Mouse (Mus musculus): Measurements from ENCODE around the gene Gm4559. TPM values are rescaled to one million over a fixed set of nuclear protein-coding genes. Genes with fewer than 3 reads are reported as not detected.
"Not testable (repeated sequence)": the region's sequence is repeated elsewhere in the genome, so short reads cannot be mapped to it uniquely, and the experiment has no call there.

The Gm4559 gene
- not detected in 2 replicates for polyA plus RNA-seq (2012; rRNA removed)

DNA sequence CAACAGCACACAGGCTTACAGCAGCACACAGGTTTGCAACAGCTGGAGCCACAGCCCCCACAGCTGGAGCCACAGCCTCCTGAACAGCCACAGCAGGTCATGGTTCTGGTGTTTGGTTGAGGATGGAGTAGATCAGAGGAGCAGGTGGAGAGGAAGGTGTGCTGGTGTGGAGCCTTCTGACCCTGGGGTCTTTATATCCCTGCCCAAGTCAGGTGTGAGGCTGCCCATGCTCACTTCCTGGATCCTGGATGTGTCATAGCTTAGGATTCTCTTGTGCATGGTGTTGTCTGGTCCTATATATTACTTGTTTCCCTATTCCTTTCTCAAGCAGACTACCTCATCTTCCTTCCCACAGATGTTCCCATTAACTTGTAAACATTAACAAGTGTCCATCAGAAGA lies at the start of gene Gm4559:
Gene Gm4559, minus strand, starts transcription at position 101 of the 400 bp plus-strand sequence.
- DNase-seq (ENCODE audit: low read depth), result not testable (repeated sequence)

DNA sequence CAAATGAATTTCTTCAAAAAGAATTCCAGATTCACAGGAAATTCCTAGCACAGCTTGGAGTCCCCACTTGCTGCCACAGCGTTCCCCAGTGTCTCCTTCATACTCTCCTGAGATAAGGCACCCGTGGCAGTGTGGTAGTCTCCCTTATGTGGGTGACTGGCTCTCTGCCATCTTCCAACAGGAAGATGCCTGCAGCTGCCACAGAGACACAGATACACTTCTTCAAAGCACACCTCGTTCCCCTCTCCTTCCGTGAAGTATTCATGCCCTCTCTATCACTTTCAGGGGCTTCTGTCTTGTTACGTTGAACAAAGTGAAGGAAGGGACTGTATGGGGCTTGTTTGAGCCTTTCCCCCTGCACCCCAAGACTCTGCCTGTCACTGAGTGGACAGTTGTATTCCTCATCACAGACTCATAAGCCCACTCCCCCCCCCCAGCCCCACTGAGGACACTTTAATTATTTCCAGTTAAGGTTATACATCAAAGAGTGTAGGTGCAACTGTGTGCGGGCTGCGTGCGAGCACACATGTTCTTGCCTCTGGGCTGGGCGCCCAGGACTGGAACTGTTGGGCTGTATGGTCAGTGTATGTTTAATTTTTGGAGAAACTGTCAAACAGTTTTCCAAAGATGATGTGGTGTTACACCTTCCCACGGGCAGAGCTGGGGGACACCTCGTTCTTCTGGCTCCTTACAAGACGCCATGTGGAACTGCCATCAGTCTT lies 49.4 kb upstream of the Gm4559 start:
- TF ChIP-seq CTCF (IDR thresholded peaks at IDR 0.05; ENCODE audit: borderline replicate concordance, extremely low read depth, insufficient read depth, insufficient read length) (no peak), POLR2A (IDR thresholded peaks at IDR 0.05; ENCODE audit: borderline replicate concordance, extremely low read depth, insufficient read depth, insufficient read length, poor library complexity, severe bottlenecking) (no peak)
- DNase-seq (ENCODE audit: low read depth), result no peak

DNA sequence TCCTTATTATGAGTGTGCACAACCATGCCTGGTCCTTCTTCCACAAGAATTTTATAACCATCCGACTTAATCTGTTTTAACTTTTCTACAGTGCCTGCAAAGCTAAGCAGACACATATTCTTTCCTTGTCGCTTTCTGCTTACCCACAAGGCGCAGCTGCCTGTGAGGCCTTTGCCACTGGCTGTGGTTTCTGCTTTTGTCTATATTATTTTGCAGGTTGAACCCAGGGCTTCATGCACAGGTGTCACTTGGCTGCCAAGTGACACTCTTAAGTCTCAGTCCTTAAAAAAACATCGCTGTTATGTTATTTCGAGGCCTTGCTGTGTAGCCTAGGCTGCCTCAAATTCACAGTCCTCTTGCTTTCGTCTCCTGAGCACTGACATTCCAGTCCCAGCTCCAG lies 48.5 kb upstream of the Gm4559 start:
- no peak for DNase-seq (ENCODE audit: low read depth)
- TF ChIP-seq POLR2A (IDR thresholded peaks at IDR 0.05; ENCODE audit: borderline replicate concordance, extremely low read depth, insufficient read depth, insufficient read length, poor library complexity, severe bottlenecking), result no peak
- no peak for TF ChIP-seq CTCF (IDR thresholded peaks at IDR 0.05; ENCODE audit: borderline replicate concordance, extremely low read depth, insufficient read depth, insufficient read length)

DNA sequence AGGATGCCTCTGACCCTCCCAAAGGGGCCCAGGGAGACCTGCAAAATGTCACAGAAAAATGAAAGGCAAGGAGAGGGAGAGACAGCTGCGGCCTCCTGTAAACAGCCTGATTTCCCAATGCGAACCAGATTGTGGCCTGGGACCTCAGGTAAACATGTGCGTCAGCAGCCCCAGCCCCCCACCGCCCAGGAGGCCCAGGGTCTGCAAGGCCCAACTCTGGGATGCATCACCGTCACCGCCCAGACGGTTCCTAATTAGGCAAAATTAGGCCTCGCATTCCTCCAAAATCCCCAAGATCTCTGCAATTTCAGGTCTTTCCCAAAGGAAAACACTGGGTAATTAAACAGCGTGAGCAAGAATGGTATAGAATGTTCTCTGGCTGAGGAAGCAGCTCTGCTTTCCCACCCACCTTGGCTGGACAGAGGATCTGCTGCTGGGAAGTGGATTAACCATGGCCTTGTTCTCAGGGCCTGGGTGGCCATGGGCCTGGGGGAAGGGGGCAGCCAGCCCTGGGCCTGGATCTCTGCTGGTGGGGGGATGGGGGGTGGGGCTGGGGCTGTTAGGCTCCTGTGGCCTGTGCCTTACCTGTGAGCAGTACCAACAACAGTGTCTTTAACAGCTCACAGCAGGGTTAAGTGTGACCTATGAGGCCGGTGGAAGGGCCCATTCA lies 47.6 kb upstream of the Gm4559 start:
- DNase-seq (ENCODE audit: low read depth), result not testable (repeated sequence)

DNA sequence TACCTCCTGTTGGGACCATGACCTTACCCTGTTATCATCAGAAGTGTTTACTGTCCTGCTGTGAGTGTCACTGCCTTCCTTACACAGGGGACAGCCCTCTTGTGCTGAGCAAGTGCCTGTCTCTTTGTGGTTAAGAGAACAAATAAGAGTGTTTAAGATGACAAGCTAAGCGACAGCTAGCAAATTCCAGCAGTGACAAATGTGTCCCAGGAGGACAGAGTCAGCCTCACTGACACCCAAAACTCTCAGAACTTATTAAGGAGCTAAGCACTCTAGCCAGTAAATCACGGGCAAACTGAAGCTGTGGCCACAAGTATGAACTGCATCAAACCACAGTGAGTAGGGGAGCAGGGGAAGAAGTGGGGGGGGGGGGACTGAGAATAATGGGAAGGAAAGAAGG lies 46.7 kb upstream of the Gm4559 start:
- TF ChIP-seq CTCF (IDR thresholded peaks at IDR 0.05; ENCODE audit: borderline replicate concordance, extremely low read depth, insufficient read depth, insufficient read length), result no peak
- DNase-seq (ENCODE audit: low read depth), result no peak

DNA sequence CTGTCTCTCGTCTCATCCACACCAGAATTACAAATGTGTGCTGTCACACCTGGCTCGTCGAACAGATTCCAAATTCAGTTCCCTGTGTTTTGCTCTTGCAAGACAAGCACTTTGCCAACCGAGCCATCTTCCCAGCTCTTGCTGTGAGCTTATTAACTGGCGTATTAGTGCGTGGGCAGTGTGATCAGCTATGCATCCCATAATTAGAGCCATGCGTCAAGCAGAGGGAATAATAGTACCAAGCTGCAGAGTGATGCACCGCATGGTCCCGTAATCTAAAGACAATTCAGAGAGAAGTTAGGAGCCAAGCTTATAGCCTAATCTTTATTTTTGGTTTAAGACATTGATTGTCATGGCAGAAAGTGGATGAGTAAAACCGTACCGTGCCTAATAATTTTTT lies 45.0 kb upstream of the Gm4559 start:
- TF ChIP-seq POLR2A (IDR thresholded peaks at IDR 0.05; ENCODE audit: borderline replicate concordance, extremely low read depth, insufficient read depth, insufficient read length, poor library complexity, severe bottlenecking), result no peak
- no peak for TF ChIP-seq CTCF (IDR thresholded peaks at IDR 0.05; ENCODE audit: borderline replicate concordance, extremely low read depth, insufficient read depth, insufficient read length)
- DNase-seq (ENCODE audit: low read depth), result peak; percentile 42

DNA sequence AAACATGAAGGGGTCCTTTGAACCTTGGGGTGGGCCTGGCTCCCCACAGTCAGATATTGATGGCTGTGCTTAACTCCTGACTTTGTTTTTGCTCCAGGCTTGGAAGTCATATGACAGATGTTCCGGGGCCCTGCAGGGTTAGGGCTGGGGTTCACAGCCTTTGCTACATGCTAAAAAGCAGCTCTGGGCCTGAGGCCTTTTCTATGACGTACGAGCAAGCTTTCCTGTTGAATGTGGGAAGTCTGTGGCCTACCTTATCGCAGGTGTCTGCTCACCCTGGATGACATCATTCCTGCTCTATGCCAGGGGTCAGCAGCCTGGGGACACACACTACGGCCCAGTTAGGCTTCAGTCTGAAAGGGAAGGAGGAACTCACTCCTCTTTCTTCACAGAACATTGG lies 43.1 kb upstream of the Gm4559 start:
- no peak for DNase-seq (ENCODE audit: low read depth)
- TF ChIP-seq POLR2A (IDR thresholded peaks at IDR 0.05; ENCODE audit: borderline replicate concordance, extremely low read depth, insufficient read depth, insufficient read length, poor library complexity, severe bottlenecking) (no peak), CTCF (IDR thresholded peaks at IDR 0.05; ENCODE audit: borderline replicate concordance, extremely low read depth, insufficient read depth, insufficient read length) (no peak)

DNA sequence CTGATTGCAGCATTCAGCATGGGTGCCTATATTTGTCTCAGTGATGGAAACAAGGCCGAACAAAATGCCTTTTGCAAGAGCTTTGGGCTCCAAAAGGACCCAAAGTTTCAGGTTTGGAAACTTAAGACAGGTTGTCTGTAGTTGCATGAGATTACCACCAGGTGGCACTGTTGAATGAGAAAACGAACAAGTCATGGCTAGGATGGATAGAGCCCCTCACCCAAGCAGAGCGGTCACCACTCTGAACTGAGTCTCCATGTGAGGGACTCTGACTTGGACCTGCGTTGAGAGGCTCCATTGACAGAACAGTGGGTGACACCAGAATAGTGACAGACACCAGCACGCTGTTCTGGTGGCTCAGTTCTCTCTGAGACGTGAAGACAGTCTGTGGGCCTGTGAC lies 42.4 kb upstream of the Gm4559 start:
- peak; percentile 79 for DNase-seq (ENCODE audit: low read depth)
- TF ChIP-seq POLR2A (IDR thresholded peaks at IDR 0.05; ENCODE audit: borderline replicate concordance, extremely low read depth, insufficient read depth, insufficient read length, poor library complexity, severe bottlenecking) (no peak), CTCF (IDR thresholded peaks at IDR 0.05; ENCODE audit: borderline replicate concordance, extremely low read depth, insufficient read depth, insufficient read length) (peak; percentile 64; the same call in 1 of the 2 replicates)

DNA sequence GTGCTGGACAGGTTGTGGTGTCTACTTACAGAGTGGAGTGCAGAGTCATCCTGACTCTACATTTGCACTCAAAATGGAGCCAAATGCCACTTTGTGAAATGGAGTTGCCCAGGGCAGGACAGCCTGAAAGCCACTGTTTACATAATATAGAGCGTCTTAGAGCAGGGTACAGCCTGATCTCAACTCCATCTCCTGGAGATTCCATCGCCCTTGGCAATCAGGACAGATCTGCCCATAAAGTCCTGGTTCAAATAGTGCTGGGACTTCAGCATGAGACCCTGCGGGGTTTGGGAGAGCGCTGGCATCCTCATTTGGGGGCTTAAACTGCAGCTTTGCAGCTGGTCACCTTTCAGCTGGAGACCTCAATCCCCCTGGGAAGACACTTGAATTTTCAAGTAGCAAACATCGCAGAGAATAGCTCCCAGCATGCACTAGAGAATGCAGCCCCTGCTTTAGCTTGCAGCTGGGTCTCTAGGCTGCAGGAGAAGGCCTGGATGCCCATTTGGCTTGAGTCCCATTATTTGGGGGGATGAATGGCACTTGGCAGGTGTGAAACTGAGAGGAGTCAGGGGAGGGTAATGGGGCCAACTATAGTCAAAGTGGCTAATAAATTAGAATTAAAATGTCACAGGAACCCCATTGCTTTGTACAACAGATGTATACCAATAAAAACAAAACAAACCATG lies 40.6 kb upstream of the Gm4559 start:
- peak; percentile 84 for DNase-seq (ENCODE audit: low read depth)

DNA sequence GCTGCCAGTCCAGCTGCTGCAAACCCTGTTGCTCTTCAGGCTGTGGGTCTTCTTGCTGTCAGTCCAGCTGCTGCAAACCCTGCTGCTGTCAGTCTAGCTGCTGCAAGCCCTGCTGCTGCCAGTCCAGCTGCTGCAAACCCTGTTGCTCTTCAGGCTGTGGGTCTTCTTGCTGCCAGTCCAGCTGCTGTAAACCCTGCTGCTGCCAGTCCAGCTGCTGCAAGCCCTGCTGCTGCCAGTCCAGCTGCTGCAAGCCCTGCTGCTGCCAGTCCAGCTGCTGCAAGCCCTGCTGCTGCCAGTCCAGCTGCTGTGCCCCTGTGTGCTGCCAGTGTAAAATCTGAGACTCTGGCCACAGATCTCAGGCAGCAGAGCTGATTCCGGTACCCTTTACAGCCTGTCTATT lies 29.8 kb upstream of the Gm4559 start:
- not testable (repeated sequence) for DNase-seq (ENCODE audit: low read depth)

More for the DNA sequence above, 40.6 kb upstream of the Gm4559 start:
- TF ChIP-seq POLR2A (IDR thresholded peaks at IDR 0.05; ENCODE audit: borderline replicate concordance, extremely low read depth, insufficient read depth, insufficient read length, poor library complexity, severe bottlenecking) (no peak), CTCF (IDR thresholded peaks at IDR 0.05; ENCODE audit: borderline replicate concordance, extremely low read depth, insufficient read depth, insufficient read length) (no peak)

DNA sequence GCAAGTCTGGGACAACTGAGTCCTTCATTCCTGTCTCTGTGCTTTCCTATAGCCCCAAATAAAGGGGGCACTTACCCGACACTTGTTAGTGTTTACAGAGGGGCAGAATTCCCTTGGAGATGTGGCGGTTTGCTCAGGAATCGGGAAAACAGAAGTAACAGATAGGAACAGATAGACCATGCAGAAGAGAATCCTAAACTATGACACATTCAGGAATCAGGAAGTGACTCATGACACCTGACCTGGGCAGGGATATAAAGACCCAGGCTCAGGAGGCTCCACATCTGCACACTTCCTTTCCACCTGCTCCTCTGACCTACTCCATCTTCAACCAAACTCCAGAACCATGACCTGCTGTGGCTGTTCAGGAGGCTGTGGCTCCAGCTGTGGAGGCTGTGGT lies 29.1 kb upstream of the Gm4559 start, which contains the start of gene Krtap5-4:
Gene Krtap5-4, plus strand, starts transcription at position 301 of the 400 bp plus-strand sequence.
- no peak for DNase-seq (ENCODE audit: low read depth)
- TF ChIP-seq POLR2A (IDR thresholded peaks at IDR 0.05; ENCODE audit: borderline replicate concordance, extremely low read depth, insufficient read depth, insufficient read length, poor library complexity, severe bottlenecking), result no peak
- TF ChIP-seq CTCF (IDR thresholded peaks at IDR 0.05; ENCODE audit: borderline replicate concordance, extremely low read depth, insufficient read depth, insufficient read length), result no peak

DNA sequence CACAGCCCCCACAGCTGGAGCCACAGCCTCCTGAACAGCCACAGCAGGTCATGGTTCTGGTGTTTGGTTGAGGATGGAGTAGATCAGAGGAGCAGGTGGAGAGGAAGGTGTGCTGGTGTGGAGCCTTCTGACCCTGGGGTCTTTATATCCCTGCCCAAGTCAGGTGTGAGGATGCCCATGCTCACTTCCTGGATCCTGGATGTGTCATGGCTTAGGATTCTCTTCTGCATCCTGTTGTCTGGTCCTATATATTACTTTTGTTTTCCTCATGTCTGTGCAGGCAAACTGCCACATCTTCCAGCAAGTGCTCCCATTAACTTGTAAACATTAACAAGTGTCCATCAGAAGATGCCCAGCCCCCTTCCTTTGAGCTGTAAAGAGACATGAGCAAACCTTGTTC lies 22.9 kb upstream of the Gm4559 start, which contains the start of gene Krtap5-1:
Gene Krtap5-1, minus strand, starts transcription at position 101 of the 400 bp plus-strand sequence.
- DNase-seq (ENCODE audit: low read depth), result not testable (repeated sequence)

DNA sequence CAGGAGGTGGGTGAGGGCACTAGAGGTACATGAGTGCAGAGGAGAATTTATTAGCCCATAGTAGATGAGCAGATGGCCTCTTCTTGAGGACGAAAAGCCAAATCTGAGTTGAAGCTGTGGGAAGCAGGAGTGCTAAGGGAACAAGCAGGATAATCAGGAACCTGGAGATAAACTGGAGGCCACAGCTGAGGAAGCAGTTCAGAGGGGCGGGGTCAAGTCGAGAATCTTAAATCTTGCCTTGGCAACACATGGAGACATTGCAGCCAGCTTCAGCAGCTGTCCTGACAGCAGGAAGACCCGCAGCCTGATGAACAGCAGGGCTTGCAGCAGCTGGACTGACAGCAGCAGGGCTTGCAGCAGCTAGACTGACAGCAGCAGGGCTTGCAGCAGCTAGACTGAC lies 21.9 kb upstream of the Gm4559 start:
- DNase-seq (ENCODE audit: low read depth), result not testable (repeated sequence)

Measured in brain, embryonic 14.5 days (tissue).